Mouse (Mus musculus) ES-E14 (cell line): ENCODE results near the gene Psmb3. TPM values are rescaled to one million over a fixed set of nuclear protein-coding genes. Genes with fewer than 3 reads are reported as not detected.
"Not testable (repeated sequence)": the region's sequence is repeated elsewhere in the genome, so short reads cannot be mapped to it uniquely, and the experiment has no call there.

ENCODE experiments used
- DNase-seq: peaks from one replicate; pipeline ENCODE4 v3.0.0-alpha.2; 2013; ENCODE audit warnings: low read depth, low spot score
- H3K27ac ChIP-seq: 2 replicates; pipeline ENCODE4 v1.5.1; 2012; ENCODE audit warnings: low read depth, mild to moderate bottlenecking, low read length, moderate library complexity, mixed read lengths; ENCODE audit not compliant: poor library complexity, insufficient read depth, severe bottlenecking
- H3K36me3 ChIP-seq: 2 replicates; pipeline ENCODE4 v1.6.1; 2012; ENCODE audit warnings: mild to moderate bottlenecking, low read length, moderate library complexity, mixed read lengths; ENCODE audit not compliant: control insufficient read depth, poor library complexity, insufficient read depth, severe bottlenecking
- H3K4me1 ChIP-seq, 2 experiments: fragments of 150-350 bp in 1 of 2; sonication (generic) in 1 of 2; 2 replicates each; pipeline ENCODE4 v1.6.1; 2012; ENCODE audit warnings: low read length in 2 of 2, mild to moderate bottlenecking in 1 of 2, mixed read lengths in 1 of 2; ENCODE audit not compliant: control insufficient read depth in 2 of 2, insufficient read depth in 2 of 2, poor library complexity in 1 of 2
- H3K4me3 ChIP-seq, 2 experiments: fragments of 150-350 bp in 1 of 2; sonication (generic) in 1 of 2; 2 replicates each; pipeline ENCODE4 v1.5.1; 2012; ENCODE audit warnings: low read length in 2 of 2, low read depth in 1 of 2, mild to moderate bottlenecking in 1 of 2, mixed read lengths in 1 of 2; ENCODE audit not compliant: insufficient read depth in 1 of 2, poor library complexity in 1 of 2, severe bottlenecking in 1 of 2
- H3K9ac ChIP-seq: 2 replicates; pipeline ENCODE4 v1.6.1; 2012; ENCODE audit warnings: low read depth, mild to moderate bottlenecking, low read length, mixed read lengths; ENCODE audit not compliant: poor library complexity, insufficient read depth, severe bottlenecking
- H3K9me3 ChIP-seq: fragments of 150-350 bp; sonication (generic); 2 replicates; pipeline ENCODE4 v1.6.1; 2012; ENCODE audit warnings: low read depth, mild to moderate bottlenecking, low read length; ENCODE audit not compliant: control insufficient read depth, insufficient read depth
- CHD2 ChIP-seq: IDR thresholded peaks from 2 replicates; pipeline ENCODE4 v1.6.1; 2014; ENCODE audit warnings: mild to moderate bottlenecking, low read depth, low read length, inconsistent platforms
- HCFC1 ChIP-seq: IDR thresholded peaks from 2 replicates; pipeline ENCODE4 v1.6.1; 2012; ENCODE audit warnings: low read length, inconsistent platforms, borderline replicate concordance; ENCODE audit not compliant: insufficient read depth
- MAFK ChIP-seq: IDR thresholded peaks from 2 replicates; pipeline ENCODE4 v1.6.1; 2014; ENCODE audit warnings: mild to moderate bottlenecking, low read depth, low read length, inconsistent platforms; ENCODE audit not compliant: insufficient read depth
- ZC3H11A ChIP-seq: IDR thresholded peaks from 2 replicates; pipeline ENCODE4 v1.6.1; 2012; ENCODE audit warnings: low read depth, mild to moderate bottlenecking, inconsistent platforms, low read length, borderline replicate concordance
- ZNF384 ChIP-seq: IDR thresholded peaks from 2 replicates; pipeline ENCODE4 v1.6.1; 2012; ENCODE audit warnings: low read depth, low read length, inconsistent platforms
- in situ Hi-C, 2 experiments: fragments of 600-800 bp; cut with MboI; formaldehyde crosslinking; loops; one replicate each; pipeline ENCODE4 v1.15.1; 2025; ENCODE audit warnings: low sequenced_read_pairs in 2 of 2, inconsistent platforms in 1 of 2; ENCODE audit not compliant: unreplicated experiment in 2 of 2
- total RNA-seq: library from RNA; depleted of rRNA; stranded (reverse); fragments of 300-350 nt; gene quantifications from 2 replicates; pipeline ENCODE4 v1.2.3, GENCODE M21; 2012

Psmb3 gene
- total RNA-seq, 1 experiment: 677 TPM

- Histone ChIP-seq H3K36me3 (peaks cover 59% of the 10 kb centered on the region), H3K9me3 (no peaks in the 10 kb centered on the region), H3K4me3 (no peak overlapping the region), H3K9ac (no peak overlapping the region), H3K27ac (no peak overlapping the region), H3K4me1 (no peaks in the 10 kb centered on the region)
- no peak for DNase-seq
- in situ Hi-C loops: no loop called here
- no peak for TF ChIP-seq CHD2
- TF ChIP-seq MAFK: no peak
- no peak for TF ChIP-seq ZC3H11A
- no peak for TF ChIP-seq HCFC1
- no peak for TF ChIP-seq ZNF384
These were observed 20.5 kb downstream of the Psmb3 start for GRCm38 (mm10) chr11:97723709-97724108.

GRCm38 (mm10) chr11:97728311-97728710 is 25.1 kb downstream of the Psmb3 start:
- peaks cover 34% of the 10 kb centered on the region for H3K36me3 ChIP-seq
- no peak for DNase-seq
- no peak overlapping the region for H3K9ac ChIP-seq
- H3K4me1 ChIP-seq: peaks cover 0 to 2% of the 10 kb centered on the region in 2 experiments; a peak in 1 of 4 replicates
- H3K9me3 ChIP-seq: no peaks in the 10 kb centered on the region
- in situ Hi-C loops: no loop called here
- no peak overlapping the region for H3K27ac ChIP-seq
- TF ChIP-seq ZNF384: no peak
- no peak for TF ChIP-seq MAFK
- TF ChIP-seq HCFC1: no peak
- no peak for TF ChIP-seq ZC3H11A
- TF ChIP-seq CHD2: no peak
- H3K4me3 ChIP-seq: no peak overlapping the region

GRCm38 (mm10) chr11:97728730-97729129 is 25.5 kb downstream of the Psmb3 start:
- Histone ChIP-seq H3K4me3 (no peak overlapping the region), H3K36me3 (peaks cover 31% of the 10 kb centered on the region), H3K9ac (no peak overlapping the region), H3K9me3 (no peaks in the 10 kb centered on the region), H3K27ac (no peak overlapping the region), H3K4me1 (peaks cover 0 to 2% of the 10 kb centered on the region in 2 experiments; a peak in 1 of 4 replicates)
- no peak for TF ChIP-seq ZNF384
- no peak for TF ChIP-seq HCFC1
- no peak for TF ChIP-seq MAFK
- in situ Hi-C loops: no loop called here
- DNase-seq: no peak

- Histone ChIP-seq H3K4me1 (peaks cover 0 to 2% of the 10 kb centered on the region in 2 experiments; a peak in 1 of 4 replicates), H3K36me3 (peaks cover 8% of the 10 kb centered on the region), H3K4me3 (no peak overlapping the region), H3K9ac (no peak overlapping the region), H3K27ac (no peak overlapping the region), H3K9me3 (no peaks in the 10 kb centered on the region)
- TF ChIP-seq HCFC1: no peak
- TF ChIP-seq ZNF384: no peak
- TF ChIP-seq MAFK: no peak
- no peak for TF ChIP-seq ZC3H11A
- TF ChIP-seq CHD2: no peak
- DNase-seq: no peak
- in situ Hi-C loops: no loop called here
These were observed 30.5 kb downstream of the Psmb3 start for GRCm38 (mm10) chr11:97733689-97734088.

- H3K36me3 ChIP-seq, in situ Hi-C loops, H3K4me1 ChIP-seq, H3K4me3 ChIP-seq, DNase-seq, H3K9me3 ChIP-seq, H3K9ac ChIP-seq, H3K27ac ChIP-seq: not testable (repeated sequence)
These were observed 31.6 kb downstream of the Psmb3 start for GRCm38 (mm10) chr11:97734810-97735209.
